Mouse (Mus musculus): Measurements from ENCODE around the gene Ptprm. TPM values are rescaled to one million over a fixed set of nuclear protein-coding genes. Genes with fewer than 3 reads are reported as not detected.

Ptprm gene
- polyA plus RNA-seq, 1 experiment from 2014 or later: 19.7 TPM

GRCm38 (mm10) chr17:66809786-66810185 lies 544.5 kb downstream of the Ptprm start:
- Histone ChIP-seq H3K4me2 (ENCODE audit: low read length) (no peak overlapping the region), H3K27ac (ENCODE audit: low read length) (no peak overlapping the region), H3K4me1 (ENCODE audit: control insufficient read depth, insufficient read depth, low read length) (no peaks in the 10 kb centered on the region), H3K9ac (ENCODE audit: low read depth, low read length) (no peak overlapping the region), H3K27me3 (ENCODE audit: control insufficient read depth, insufficient read depth, low read depth, low read length) (no peaks in the 10 kb centered on the region), H3K9me3 (replicated peaks; ENCODE audit: control insufficient read depth, low read length, poor library complexity, severe bottlenecking) (no peaks in the 10 kb centered on the region), H3K4me3 (ENCODE audit: low read depth, low read length) (no peak overlapping the region), H3K36me3 (ENCODE audit: control insufficient read depth, insufficient read depth, low read length) (no peaks in the 10 kb centered on the region)
- ATAC-seq: no peak
- 79% methylated on average over 5 of the region's 5 CpGs for WGBS

GRCm38 (mm10) chr17:66808186-66808585 lies 546.1 kb downstream of the Ptprm start:
- H3K36me3 ChIP-seq (ENCODE audit: control insufficient read depth, insufficient read depth, low read length): no peaks in the 10 kb centered on the region
- no peak for ATAC-seq
- H3K27me3 ChIP-seq (ENCODE audit: control insufficient read depth, insufficient read depth, low read depth, low read length): no peaks in the 10 kb centered on the region
- H3K9ac ChIP-seq (ENCODE audit: low read depth, low read length): no peak overlapping the region
- no peak overlapping the region for H3K4me2 ChIP-seq (ENCODE audit: low read length)
- H3K9me3 ChIP-seq (replicated peaks; ENCODE audit: control insufficient read depth, low read length, poor library complexity, severe bottlenecking): no peaks in the 10 kb centered on the region
- WGBS: 88% methylated on average over 8 of the region's 8 CpGs
- 0 out of 2 replicates have a peak, but pooled peaks cover 2% of the 10 kb centered on the region for H3K4me1 ChIP-seq (ENCODE audit: control insufficient read depth, insufficient read depth, low read length)
- no peak overlapping the region for H3K27ac ChIP-seq (ENCODE audit: low read length)
- no peak overlapping the region for H3K4me3 ChIP-seq (ENCODE audit: low read depth, low read length)

- ATAC-seq: no peak
- no peaks in the 10 kb centered on the region for H3K9me3 ChIP-seq (replicated peaks; ENCODE audit: control insufficient read depth, low read length, poor library complexity, severe bottlenecking)
- no peak overlapping the region for H3K4me2 ChIP-seq (ENCODE audit: low read length)
- 36% methylated on average over 10 of the region's 10 CpGs for WGBS
- no peak overlapping the region for H3K9ac ChIP-seq (ENCODE audit: low read depth, low read length)
- H3K27me3 ChIP-seq (ENCODE audit: control insufficient read depth, insufficient read depth, low read depth, low read length): no peaks in the 10 kb centered on the region
- H3K4me3 ChIP-seq (ENCODE audit: low read depth, low read length): no peak overlapping the region
- H3K4me1 ChIP-seq (ENCODE audit: control insufficient read depth, insufficient read depth, low read length): peaks cover 12% of the 10 kb centered on the region
- H3K27ac ChIP-seq (ENCODE audit: low read length): no peak overlapping the region
- no peaks in the 10 kb centered on the region for H3K36me3 ChIP-seq (ENCODE audit: control insufficient read depth, insufficient read depth, low read length)
These were observed 552.2 kb downstream of the Ptprm start for GRCm38 (mm10) chr17:66801831-66802687.

DNA sequence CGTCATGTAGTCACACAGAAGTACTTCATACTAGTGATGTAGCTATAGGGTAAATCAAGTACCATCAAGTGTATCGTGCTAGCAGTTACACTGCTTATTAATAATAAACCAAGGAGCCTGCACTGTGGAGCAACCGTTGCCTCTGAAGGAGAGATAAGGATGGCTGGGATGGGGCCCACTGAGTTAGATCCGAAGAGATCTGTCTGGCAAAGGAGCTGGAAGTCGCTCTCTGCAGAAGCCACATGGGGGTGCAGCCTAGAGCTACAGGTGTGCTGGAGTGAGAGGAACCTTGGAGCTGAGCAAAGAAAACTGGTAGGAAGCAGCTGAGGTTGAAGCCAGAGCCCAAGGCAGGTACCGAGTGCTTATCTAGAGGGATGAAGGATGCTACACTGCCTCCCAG lies 554.0 kb downstream of the Ptprm start:
- 90% methylated on average over 6 of the region's 6 CpGs for WGBS
- ATAC-seq: no peak
- H3K27me3 ChIP-seq (ENCODE audit: control insufficient read depth, insufficient read depth, low read depth, low read length): no peaks in the 10 kb centered on the region
- no peak overlapping the region for H3K9ac ChIP-seq (ENCODE audit: low read depth, low read length)
- no peak overlapping the region for H3K27ac ChIP-seq (ENCODE audit: low read length)
- no peak overlapping the region for H3K4me2 ChIP-seq (ENCODE audit: low read length)
- no peaks in the 10 kb centered on the region for H3K36me3 ChIP-seq (ENCODE audit: control insufficient read depth, insufficient read depth, low read length)
- H3K4me1 ChIP-seq (ENCODE audit: control insufficient read depth, insufficient read depth, low read length): peaks cover 12% of the 10 kb centered on the region
- no peak overlapping the region for H3K4me3 ChIP-seq (ENCODE audit: low read depth, low read length)
- no peaks in the 10 kb centered on the region for H3K9me3 ChIP-seq (replicated peaks; ENCODE audit: control insufficient read depth, low read length, poor library complexity, severe bottlenecking)

- peaks cover 8% of the 10 kb centered on the region; the same call in 1 of the 2 replicates for H3K4me1 ChIP-seq (ENCODE audit: control insufficient read depth, insufficient read depth, low read length)
- no peak overlapping the region for H3K9ac ChIP-seq (ENCODE audit: low read depth, low read length)
- H3K9me3 ChIP-seq (replicated peaks; ENCODE audit: control insufficient read depth, low read length, poor library complexity, severe bottlenecking): no peaks in the 10 kb centered on the region
- no peaks in the 10 kb centered on the region for H3K27me3 ChIP-seq (ENCODE audit: control insufficient read depth, insufficient read depth, low read depth, low read length)
- WGBS: 28% methylated on average over 12 of the region's 12 CpGs
- no peaks in the 10 kb centered on the region for H3K36me3 ChIP-seq (ENCODE audit: control insufficient read depth, insufficient read depth, low read length)
- no peak overlapping the region for H3K4me2 ChIP-seq (ENCODE audit: low read length)
- H3K4me3 ChIP-seq (ENCODE audit: low read depth, low read length): no peak overlapping the region
- H3K27ac ChIP-seq (ENCODE audit: low read length): no peak overlapping the region
- no peak for ATAC-seq
These were observed 568.1 kb downstream of the Ptprm start for GRCm38 (mm10) chr17:66786166-66786565.

DNA sequence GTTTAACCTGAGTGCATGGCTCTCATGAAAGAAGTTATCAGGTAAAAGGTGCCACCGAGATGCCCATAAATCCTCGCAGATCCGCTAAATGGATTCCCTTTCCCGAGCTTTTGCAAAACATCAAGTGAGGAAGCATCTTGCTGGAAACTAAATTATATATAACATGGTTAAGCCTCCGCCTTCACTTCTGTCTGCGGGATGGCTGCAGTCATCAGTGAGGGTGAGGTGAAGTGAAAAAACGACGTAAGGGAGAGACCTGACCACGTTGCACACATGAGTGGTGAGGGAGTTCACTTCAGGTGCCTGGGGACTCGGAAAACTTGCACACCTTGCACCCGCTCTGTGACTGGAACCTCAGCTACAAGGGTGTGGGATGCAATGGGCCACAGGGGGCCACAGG lies 568.7 kb downstream of the Ptprm start:
- WGBS: 87% methylated on average over 11 of the region's 11 CpGs
- Histone ChIP-seq H3K4me1 (ENCODE audit: control insufficient read depth, insufficient read depth, low read length) (peaks cover 8% of the 10 kb centered on the region; the same call in 1 of the 2 replicates), H3K27ac (ENCODE audit: low read length) (no peak overlapping the region), H3K27me3 (ENCODE audit: control insufficient read depth, insufficient read depth, low read depth, low read length) (no peaks in the 10 kb centered on the region), H3K9ac (ENCODE audit: low read depth, low read length) (no peak overlapping the region), H3K36me3 (ENCODE audit: control insufficient read depth, insufficient read depth, low read length) (no peaks in the 10 kb centered on the region), H3K9me3 (replicated peaks; ENCODE audit: control insufficient read depth, low read length, poor library complexity, severe bottlenecking) (no peaks in the 10 kb centered on the region), H3K4me3 (ENCODE audit: low read depth, low read length) (no peak overlapping the region), H3K4me2 (ENCODE audit: low read length) (no peak overlapping the region)
- no peak for ATAC-seq

GRCm38 (mm10) chr17:66783601-66784000 lies 570.7 kb downstream of the Ptprm start:
- peaks cover 8% of the 10 kb centered on the region; the same call in 1 of the 2 replicates for H3K4me1 ChIP-seq (ENCODE audit: control insufficient read depth, insufficient read depth, low read length)
- H3K4me2 ChIP-seq (ENCODE audit: low read length): no peak overlapping the region
- no peak overlapping the region for H3K4me3 ChIP-seq (ENCODE audit: low read depth, low read length)
- H3K27me3 ChIP-seq (ENCODE audit: control insufficient read depth, insufficient read depth, low read depth, low read length): no peaks in the 10 kb centered on the region
- no peaks in the 10 kb centered on the region for H3K9me3 ChIP-seq (replicated peaks; ENCODE audit: control insufficient read depth, low read length, poor library complexity, severe bottlenecking)
- WGBS: 77% methylated on average over 4 of the region's 4 CpGs
- H3K9ac ChIP-seq (ENCODE audit: low read depth, low read length): no peak overlapping the region
- H3K36me3 ChIP-seq (ENCODE audit: control insufficient read depth, insufficient read depth, low read length): no peaks in the 10 kb centered on the region
- no peak overlapping the region for H3K27ac ChIP-seq (ENCODE audit: low read length)
- ATAC-seq: no peak

DNA sequence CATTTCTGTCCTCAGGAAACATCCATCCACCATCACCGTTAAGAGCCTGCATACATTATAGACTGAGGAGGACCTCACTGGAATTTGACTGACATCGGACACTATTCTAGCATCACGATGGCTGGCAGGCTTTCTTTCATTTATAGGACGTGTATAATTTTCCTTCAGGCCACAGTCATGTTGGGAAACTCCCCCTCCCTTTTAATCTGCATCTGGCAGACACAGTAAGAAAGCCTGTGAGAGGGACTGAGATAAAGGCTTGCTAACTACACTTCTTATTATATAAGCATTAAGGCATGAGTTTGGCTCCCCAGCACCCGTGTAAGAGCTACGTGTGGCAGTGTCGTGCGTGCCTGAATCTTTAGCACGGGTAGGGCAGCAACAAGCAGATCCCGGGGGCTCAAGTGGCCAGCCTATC lies 571.2 kb downstream of the Ptprm start:
- WGBS: 44% methylated on average over 10 of the region's 10 CpGs
- no peak overlapping the region for H3K9ac ChIP-seq (ENCODE audit: low read depth, low read length)
- no peak for ATAC-seq
- no peaks in the 10 kb centered on the region for H3K36me3 ChIP-seq (ENCODE audit: control insufficient read depth, insufficient read depth, low read length)
- H3K4me2 ChIP-seq (ENCODE audit: low read length): no peak overlapping the region
- peaks cover 8% of the 10 kb centered on the region; the same call in 1 of the 2 replicates for H3K4me1 ChIP-seq (ENCODE audit: control insufficient read depth, insufficient read depth, low read length)
- H3K27ac ChIP-seq (ENCODE audit: low read length): no peak overlapping the region
- no peaks in the 10 kb centered on the region for H3K9me3 ChIP-seq (replicated peaks; ENCODE audit: control insufficient read depth, low read length, poor library complexity, severe bottlenecking)
- H3K4me3 ChIP-seq (ENCODE audit: low read depth, low read length): no peak overlapping the region
- H3K27me3 ChIP-seq (ENCODE audit: control insufficient read depth, insufficient read depth, low read depth, low read length): no peaks in the 10 kb centered on the region

- Histone ChIP-seq H3K27ac (ENCODE audit: low read length) (no peak overlapping the region), H3K9me3 (replicated peaks; ENCODE audit: control insufficient read depth, low read length, poor library complexity, severe bottlenecking) (no peaks in the 10 kb centered on the region), H3K4me3 (ENCODE audit: low read depth, low read length) (no peak overlapping the region), H3K27me3 (ENCODE audit: control insufficient read depth, insufficient read depth, low read depth, low read length) (no peaks in the 10 kb centered on the region), H3K36me3 (ENCODE audit: control insufficient read depth, insufficient read depth, low read length) (no peaks in the 10 kb centered on the region), H3K4me2 (ENCODE audit: low read length) (no peak overlapping the region), H3K4me1 (ENCODE audit: control insufficient read depth, insufficient read depth, low read length) (peaks cover 8% of the 10 kb centered on the region; the same call in 1 of the 2 replicates), H3K9ac (ENCODE audit: low read depth, low read length) (no peak overlapping the region)
- 86% methylated on average over 3 of the region's 3 CpGs for WGBS
- no peak for ATAC-seq
These were observed 572.3 kb downstream of the Ptprm start for GRCm38 (mm10) chr17:66781910-66782309.

All from midbrain, embryonic 16.5 days (tissue).